8 mouse cellular contexts compared by ENCODE assay signal in the genomic region with DNA sequence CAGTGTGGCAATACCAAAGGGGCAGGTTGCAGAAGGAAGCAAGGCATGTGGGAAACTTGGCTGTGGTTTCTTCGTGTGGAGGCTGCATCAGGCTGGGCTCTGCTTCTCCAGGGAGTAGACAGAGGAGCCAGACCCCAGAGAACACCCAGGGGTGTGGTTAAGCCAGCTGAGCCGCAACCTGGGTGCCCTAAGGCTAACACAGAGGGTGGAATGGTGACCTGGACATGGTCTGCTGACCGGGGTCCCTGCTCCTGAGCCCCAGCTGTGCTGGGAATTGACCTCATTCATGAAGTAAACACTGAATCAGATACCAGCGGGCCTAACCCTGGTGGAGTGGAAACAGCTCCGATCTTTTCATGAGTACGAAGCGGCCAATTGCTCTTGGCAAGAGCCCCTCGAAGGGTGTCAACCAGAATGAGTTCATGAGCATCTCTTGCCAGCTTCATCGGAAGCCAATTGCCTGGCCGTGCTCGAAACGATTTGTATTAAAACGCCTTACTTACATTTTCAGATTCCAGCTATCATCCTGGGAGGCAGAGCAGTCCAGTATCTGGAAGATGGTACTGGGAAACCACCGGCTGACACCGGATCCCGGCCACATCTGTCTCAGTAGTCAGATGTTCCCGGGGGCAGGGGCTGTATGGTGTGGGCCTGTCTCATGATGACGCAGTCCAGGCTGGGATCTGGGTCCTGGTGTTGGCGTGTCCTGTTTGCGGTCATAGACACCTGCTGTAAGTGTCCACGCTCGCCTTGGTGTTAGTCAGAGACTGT.
A peak's percentile ranks its signal among the peaks of the same experiment; 100 is the strongest.
DNase-seq lines count a peak whose midpoint lies in the region; ATAC-seq lines count a peak whose summit lies in the region.

No protein-coding gene starts in this region.

- intact Hi-C loops in left cerebral cortex, postnatal 4 days (cut with DNase I): no loop called here
- intact Hi-C loops in heart, postnatal 36 days (cut with DNase I): no loop called here

- ATAC-seq in megakaryocyte progenitor cell, adult 5-6 weeks (replicated peaks; ENCODE audit: poor library complexity): peak; percentile 77

- peak; percentile 40 for DNase-seq in adrenal gland, adult 2 months
- no peak for DNase-seq in adrenal gland, postnatal 4 days (ENCODE audit: low spot score in 2 of 2)
- peak; percentile 50 for DNase-seq in left cerebral cortex, postnatal 4 days
- no peak for DNase-seq in left cerebral cortex, adult 9 months (ENCODE audit: low spot score in 2 of 2)
- DNase-seq in heart, postnatal 36 days: peak; percentile 62 to 72
- no peak for DNase-seq in B cell, adult 2 months
- no peak for DNase-seq in cerebellum, adult 9-10 months

Comparison
In these comparisons a context has a peak if more than half of its experiments do, and no peak if none do; other contexts are left out.
1. DNase-seq: peak in adrenal gland, adult 2 months (single experiment), left cerebral cortex, postnatal 4 days (single experiment) and heart, postnatal 36 days (2 of 2); none in adrenal gland, postnatal 4 days (0 of 2), left cerebral cortex, adult 9 months (0 of 2), B cell, adult 2 months (0 of 2) and cerebellum, adult 9-10 months (single experiment).